Mouse (Mus musculus) intestine, embryonic 14.5 days (tissue): Measurements from ENCODE around the gene Cdh4. TPM values are rescaled to one million over a fixed set of nuclear protein-coding genes. Genes with fewer than 3 reads are reported as not detected.

ENCODE experiments used
- ATAC-seq: fragments of 200-750 bp; cut with Nextera tagmentation; replicated peaks from 2 replicates; pipeline ENCODE4 v1.8.0; 2017; ENCODE audit warnings: low read depth, moderate number of reproducible peaks, moderate TSS enrichment, moderate library complexity; ENCODE audit not compliant: low FRiP score, low TSS enrichment
- DNase-seq: peaks from one replicate; pipeline ENCODE4 v3.0.0-alpha.2; 2018; ENCODE audit warnings: low spot score
- H3K27ac ChIP-seq: fragments of 300-500 bp; sonication (generic); 2 replicates; pipeline ENCODE4 v1.5.1; 2014; ENCODE audit warnings: low read depth, mild to moderate bottlenecking, control low read depth
- H3K27me3 ChIP-seq: fragments of 300-500 bp; sonication (generic); replicated peaks from 2 replicates; pipeline ENCODE4 v1.6.1; 2014; ENCODE audit warnings: low read length, control low read depth; ENCODE audit not compliant: control insufficient read depth, insufficient read depth
- H3K36me3 ChIP-seq: fragments of 300-500 bp; sonication (generic); 2 replicates; pipeline ENCODE4 v1.6.1; 2014; ENCODE audit warnings: low read length, control low read depth; ENCODE audit not compliant: control insufficient read depth, insufficient read depth
- H3K4me1 ChIP-seq: fragments of 300-500 bp; sonication (generic); replicated peaks from 2 replicates; pipeline ENCODE4 v1.6.1; 2014; ENCODE audit warnings: low read length, control low read depth, mixed read lengths; ENCODE audit not compliant: control insufficient read depth, insufficient read depth
- H3K4me2 ChIP-seq: fragments of 300-500 bp; sonication (generic); 2 replicates; pipeline ENCODE4 v1.6.1; 2014; ENCODE audit warnings: low read length
- H3K4me3 ChIP-seq: fragments of 300-500 bp; sonication (generic); 2 replicates; pipeline ENCODE4 v1.5.1; 2014; ENCODE audit warnings: low read depth, low read length, control low read depth, mixed read lengths
- H3K9ac ChIP-seq: fragments of 300-500 bp; sonication (generic); 2 replicates; pipeline ENCODE4 v1.6.1; 2014; ENCODE audit warnings: mild to moderate bottlenecking, low read length
- H3K9me3 ChIP-seq: fragments of 300-500 bp; sonication (generic); 2 replicates; pipeline ENCODE4 v1.6.1; 2016; ENCODE audit warnings: low read length, control low read depth; ENCODE audit not compliant: control insufficient read depth
- WGBS: fragments of 180-500 bp; shearing (Covaris S2); extraction: QIAGEN DNeasy Blood & Tissue Kit; methylation state at CpG from one replicate; pipeline ENCODE4 v1.1.7; 2014; 5-methylcytosine and 5-hydroxymethylcytosine counted together
- polyA plus RNA-seq: library from polyadenylated mRNA; unstranded; fragments of >200 nt; fragmentation: Nextera tagmentation; extraction: Ambion mirVana; gene quantifications from 2 replicates; pipeline ENCODE4 v1.2.1, GENCODE M21; 2014

Gene Cdh4
- polyA plus RNA-seq, 1 experiment from 2014 or later: 1.8 TPM

DNA sequence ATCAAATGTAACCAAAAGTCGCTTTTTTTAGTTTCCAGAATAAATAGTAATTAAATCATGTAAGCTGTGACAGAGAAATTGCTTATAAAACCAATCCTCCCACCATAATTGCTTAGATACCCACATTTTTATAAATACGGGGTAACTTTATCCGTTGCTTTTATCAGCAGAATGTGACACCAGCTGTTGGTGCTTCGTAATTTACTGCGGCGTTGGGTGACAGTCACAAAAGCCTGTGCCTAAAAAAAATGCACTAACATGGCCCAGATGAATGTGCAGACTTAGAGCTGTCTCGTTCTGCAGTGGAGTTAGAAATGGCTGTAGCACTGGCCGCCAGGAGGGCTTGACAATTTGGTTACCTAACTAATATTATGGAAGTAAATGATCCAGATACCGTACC, 337.0 kb downstream of the Cdh4 start:
- WGBS: 68% methylated on average over 9 of the region's 9 CpGs
- Histone ChIP-seq H3K9me3 (no peaks in the 10 kb centered on the region), H3K27ac (no peak overlapping the region), H3K36me3 (no peaks in the 10 kb centered on the region), H3K4me1 (0 out of 2 replicates have a peak, but pooled peaks cover 3% of the 10 kb centered on the region), H3K4me3 (no peak overlapping the region), H3K27me3 (no peaks in the 10 kb centered on the region), H3K4me2 (no peak overlapping the region), H3K9ac (no peak overlapping the region)
- DNase-seq (no peak), ATAC-seq (no peak)

DNA sequence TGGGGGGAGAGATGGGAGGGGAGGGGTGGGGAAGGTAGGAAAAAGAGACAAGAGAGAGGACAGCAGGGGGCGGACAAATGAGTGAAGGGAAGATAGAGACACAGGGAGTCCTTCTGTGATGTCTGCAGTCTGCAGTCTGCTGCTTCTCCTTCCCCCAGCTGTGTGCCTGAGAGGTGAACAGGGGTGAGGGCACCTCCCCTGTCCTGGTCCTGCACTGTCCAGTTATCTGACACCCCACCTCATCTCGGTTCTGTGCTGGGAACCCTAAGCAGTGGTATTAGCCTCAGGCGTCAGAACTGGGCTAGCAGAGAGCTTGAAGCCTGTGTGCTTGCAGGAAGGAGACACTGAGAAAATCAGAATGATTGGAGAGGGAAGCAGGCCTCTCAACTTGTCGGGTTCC, 338.7 kb downstream of the Cdh4 start:
- Histone ChIP-seq H3K9ac (no peak overlapping the region), H3K4me3 (no peak overlapping the region), H3K27ac (no peak overlapping the region), H3K27me3 (no peaks in the 10 kb centered on the region), H3K9me3 (no peaks in the 10 kb centered on the region), H3K4me2 (no peak overlapping the region), H3K36me3 (no peaks in the 10 kb centered on the region), H3K4me1 (no peaks in the 10 kb centered on the region)
- 32% methylated on average over 4 of the region's 4 CpGs for WGBS
- no peak for ATAC-seq
- DNase-seq: no peak

DNA sequence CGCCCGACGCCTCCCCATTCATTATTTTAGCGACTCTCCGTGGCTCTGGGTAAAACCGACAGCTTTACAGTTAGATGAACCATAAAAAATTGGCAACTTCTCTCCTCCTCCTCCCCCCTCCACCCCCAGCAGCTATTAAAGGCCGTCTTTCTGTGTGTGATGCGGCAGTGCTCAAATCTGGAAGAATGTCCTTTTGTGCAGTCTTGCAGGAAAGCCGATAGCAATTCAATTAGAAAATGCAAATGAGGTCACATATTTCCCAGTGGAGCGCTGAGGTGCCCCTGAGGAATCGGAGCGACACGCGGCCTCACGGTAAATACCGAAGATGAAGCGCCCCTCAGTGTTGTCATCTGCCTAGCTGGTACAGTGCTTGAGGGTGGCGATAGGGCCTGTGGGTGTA, 345.0 kb downstream of the Cdh4 start:
- no peak overlapping the region for H3K4me3 ChIP-seq
- no peak overlapping the region for H3K9ac ChIP-seq
- H3K4me2 ChIP-seq: no peak overlapping the region
- H3K4me1 ChIP-seq: no peaks in the 10 kb centered on the region
- WGBS: 75% methylated on average over 18 of the region's 18 CpGs
- H3K9me3 ChIP-seq: no peaks in the 10 kb centered on the region
- no peak for ATAC-seq
- H3K36me3 ChIP-seq: no peaks in the 10 kb centered on the region
- no peak for DNase-seq
- H3K27me3 ChIP-seq: no peaks in the 10 kb centered on the region
- H3K27ac ChIP-seq: no peak overlapping the region

DNA sequence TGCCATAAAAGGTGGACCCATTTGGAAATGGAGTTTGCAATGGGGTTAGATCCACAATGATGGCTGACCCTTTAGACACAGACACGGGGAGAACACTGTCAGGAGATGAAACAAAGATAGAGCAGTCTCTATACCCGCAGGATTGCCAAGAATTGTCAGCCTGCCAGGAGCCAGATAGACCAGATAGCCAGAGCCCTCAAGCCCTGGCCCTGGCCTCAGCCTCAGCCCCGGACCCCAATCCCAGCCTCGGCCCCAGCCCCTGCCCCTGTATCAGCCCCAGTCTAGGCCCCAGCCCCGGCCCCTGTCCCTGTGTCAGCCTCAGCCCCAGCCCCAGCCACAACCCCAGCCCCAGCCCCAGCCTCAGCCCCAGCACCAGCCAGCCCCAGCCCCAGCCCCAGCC, 345.6 kb downstream of the Cdh4 start:
- Histone ChIP-seq H3K9me3 (no peaks in the 10 kb centered on the region), H3K9ac (no peak overlapping the region), H3K4me1 (no peaks in the 10 kb centered on the region), H3K4me3 (no peak overlapping the region), H3K4me2 (no peak overlapping the region), H3K27ac (no peak overlapping the region), H3K36me3 (no peaks in the 10 kb centered on the region), H3K27me3 (no peaks in the 10 kb centered on the region)
- DNase-seq (no peak), ATAC-seq (no peak)
- 69% methylated on average over 4 of the region's 5 CpGs for WGBS

DNA sequence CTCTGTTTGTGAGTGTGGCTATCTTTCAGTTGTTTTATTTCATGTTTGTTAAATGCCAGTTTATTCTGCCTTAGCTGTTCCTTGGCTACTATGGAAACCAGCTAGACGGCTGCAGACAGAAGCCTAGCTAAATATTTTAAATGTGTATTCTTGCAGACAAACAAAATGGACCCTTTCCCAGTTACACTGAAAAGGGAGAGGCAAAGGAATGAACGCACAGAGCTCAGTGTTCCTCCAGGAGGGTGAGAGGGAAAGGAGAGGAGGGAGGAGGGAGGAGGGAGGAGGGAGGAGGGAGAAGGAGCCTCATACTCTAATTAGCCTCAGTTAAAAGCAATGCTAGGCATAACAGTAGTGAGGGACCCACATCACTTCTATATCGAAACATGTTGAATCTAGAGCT, 348.5 kb downstream of the Cdh4 start:
- 49% methylated on average over 3 of the region's 3 CpGs for WGBS

DNA sequence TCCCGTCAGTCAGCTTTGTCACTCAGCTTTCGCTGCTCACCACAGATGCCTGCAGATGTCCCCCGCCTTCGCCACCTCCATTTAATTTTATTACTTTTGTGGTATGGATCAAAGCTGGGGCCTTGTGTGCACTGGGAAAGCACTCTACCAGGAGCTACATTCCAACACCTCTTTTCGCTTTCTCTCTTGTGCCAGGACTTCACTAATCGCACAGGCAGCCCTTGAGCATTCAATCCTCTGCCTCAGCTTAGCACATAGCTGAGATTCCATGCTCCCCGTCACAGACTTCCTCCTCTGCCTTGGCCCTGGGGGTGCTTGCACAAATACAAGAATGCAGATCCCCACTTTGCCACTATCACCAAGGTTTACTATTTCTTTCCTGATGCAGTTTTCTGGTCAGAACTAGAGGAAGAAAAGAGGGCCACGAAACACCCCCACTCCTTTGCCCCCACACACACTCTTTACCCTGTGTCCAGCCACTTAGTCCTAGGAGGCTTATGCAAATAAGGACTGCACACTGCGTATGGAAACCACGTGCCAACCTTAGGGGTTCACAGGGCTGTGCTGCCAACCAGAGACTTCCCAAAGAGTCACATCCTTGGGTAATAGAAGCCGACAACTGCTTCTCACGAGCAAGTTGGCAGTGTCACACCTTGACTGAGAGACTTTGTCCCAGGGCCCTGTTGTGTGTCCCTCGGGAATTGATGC, 350.3 kb downstream of the Cdh4 start:
- H3K27me3 ChIP-seq: no peaks in the 10 kb centered on the region
- no peak overlapping the region for H3K9ac ChIP-seq
- no peak overlapping the region for H3K4me2 ChIP-seq
- 48% methylated on average over 13 of the region's 13 CpGs for whole genome bisulfite sequencing
- no peaks in the 10 kb centered on the region for H3K4me1 ChIP-seq
- DNase-seq (no peak), ATAC-seq (no peak)
- no peaks in the 10 kb centered on the region for H3K9me3 ChIP-seq
- no peaks in the 10 kb centered on the region for H3K36me3 ChIP-seq
- H3K4me3 ChIP-seq: no peak overlapping the region
- H3K27ac ChIP-seq: no peak overlapping the region

More for the DNA sequence above, 348.5 kb downstream of the Cdh4 start:
- Histone ChIP-seq H3K9me3 (no peaks in the 10 kb centered on the region), H3K4me1 (no peaks in the 10 kb centered on the region), H3K9ac (no peak overlapping the region), H3K4me2 (no peak overlapping the region), H3K4me3 (no peak overlapping the region), H3K27ac (no peak overlapping the region), H3K27me3 (no peaks in the 10 kb centered on the region), H3K36me3 (no peaks in the 10 kb centered on the region)
- DNase-seq (no peak), ATAC-seq (no peak)

DNA sequence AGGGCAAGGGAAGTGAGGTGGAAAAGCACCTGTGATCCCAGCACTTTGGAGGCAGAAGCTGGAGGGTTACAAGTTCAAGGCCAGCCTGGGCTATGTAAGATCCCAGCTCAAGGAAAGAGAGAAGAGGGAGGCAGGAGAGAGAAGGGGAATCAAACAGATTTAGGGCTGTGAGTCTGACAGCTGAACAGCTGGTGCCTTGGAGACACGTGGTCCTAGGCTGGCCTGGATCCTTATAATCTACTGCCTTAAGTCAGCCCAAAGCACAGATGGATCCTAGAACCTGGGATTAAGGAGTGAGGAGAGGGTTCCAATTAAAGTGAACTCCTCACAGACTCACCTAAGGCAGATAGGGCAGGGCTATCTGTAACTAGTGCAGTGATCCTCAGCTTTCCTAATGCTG, 352.1 kb downstream of the Cdh4 start:
- H3K9me3 ChIP-seq: no peaks in the 10 kb centered on the region
- no peak for ATAC-seq
- no peak overlapping the region for H3K9ac ChIP-seq
- no peak overlapping the region for H3K27ac ChIP-seq
- H3K4me1 ChIP-seq: no peaks in the 10 kb centered on the region
- H3K4me3 ChIP-seq: no peak overlapping the region
- no peak overlapping the region for H3K4me2 ChIP-seq
- WGBS: 48% methylated on average over 1 of the region's 1 CpGs
- H3K27me3 ChIP-seq: no peaks in the 10 kb centered on the region
- H3K36me3 ChIP-seq: no peaks in the 10 kb centered on the region
- no peak for DNase-seq

DNA sequence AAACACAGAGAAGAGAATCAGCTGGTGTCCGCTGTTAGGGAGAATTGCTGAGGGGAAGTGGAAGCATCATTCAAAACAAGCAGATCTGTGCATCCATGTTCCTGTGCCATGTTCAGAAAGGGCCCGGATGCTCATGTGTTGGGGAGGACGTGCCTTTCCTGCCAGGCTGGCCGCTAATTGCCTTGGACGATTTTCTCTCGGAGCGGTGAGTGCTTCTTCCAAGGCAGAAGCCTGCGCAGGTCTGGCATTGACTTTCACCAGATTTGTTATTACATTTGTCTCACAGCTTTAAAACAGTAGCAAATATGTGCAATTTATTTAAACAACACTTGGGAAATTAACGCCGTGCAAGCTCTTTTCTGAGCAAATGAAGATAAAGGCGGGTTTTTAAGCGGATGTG, 353.2 kb downstream of the Cdh4 start:
- no peak overlapping the region for H3K4me3 ChIP-seq
- ATAC-seq (no peak), DNase-seq (no peak)
- no peaks in the 10 kb centered on the region for H3K27me3 ChIP-seq
- no peak overlapping the region for H3K27ac ChIP-seq
- 61% methylated on average over 12 of the region's 12 CpGs for WGBS
- no peaks in the 10 kb centered on the region for H3K36me3 ChIP-seq
- H3K4me1 ChIP-seq: no peaks in the 10 kb centered on the region
- no peaks in the 10 kb centered on the region for H3K9me3 ChIP-seq
- no peak overlapping the region for H3K4me2 ChIP-seq
- no peak overlapping the region for H3K9ac ChIP-seq

DNA sequence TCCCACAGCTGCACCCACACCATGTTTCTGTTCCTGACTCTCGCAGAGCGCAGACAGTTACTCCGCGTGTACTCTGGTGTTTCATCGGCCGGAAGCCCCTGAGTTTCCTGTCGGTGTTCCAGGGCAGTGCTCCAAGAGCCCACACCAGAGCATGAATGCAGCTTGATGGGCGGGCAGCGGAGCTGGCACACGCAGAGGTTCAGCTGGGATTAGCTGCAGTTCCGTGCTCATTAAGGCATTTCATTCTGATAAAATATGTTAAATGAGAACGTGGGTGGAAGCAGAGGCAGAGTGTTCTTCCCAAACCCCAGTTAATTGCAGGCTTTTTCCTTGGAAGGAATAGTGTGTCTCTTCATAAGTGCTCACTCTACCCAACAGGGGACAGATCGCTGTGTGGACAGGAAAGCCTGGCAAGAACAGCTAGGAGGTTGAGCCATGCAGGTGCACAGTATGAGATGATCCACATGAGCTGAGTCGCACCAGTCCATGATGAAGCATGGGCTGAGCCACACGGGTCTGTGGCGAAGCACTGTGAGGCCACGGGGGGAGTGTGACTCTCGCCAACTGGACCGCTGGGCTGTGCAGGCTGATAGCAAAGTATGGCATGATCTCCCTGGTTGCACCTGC, 357.8 kb downstream of the Cdh4 start:
- H3K4me3 ChIP-seq: no peak overlapping the region
- no peak overlapping the region for H3K27ac ChIP-seq
- no peaks in the 10 kb centered on the region for H3K9me3 ChIP-seq
- 86% methylated on average over 19 of the region's 19 CpGs for WGBS
- H3K4me1 ChIP-seq: no peaks in the 10 kb centered on the region
- no peak overlapping the region for H3K9ac ChIP-seq
- no peak for ATAC-seq
- no peaks in the 10 kb centered on the region for H3K27me3 ChIP-seq
- no peak overlapping the region for H3K4me2 ChIP-seq
- DNase-seq: no peak
- no peaks in the 10 kb centered on the region for H3K36me3 ChIP-seq
